Mouse (Mus musculus): Measurements from ENCODE around the gene Tnfrsf1b. TPM values are rescaled to one million over a fixed set of nuclear protein-coding genes. Genes with fewer than 3 reads are reported as not detected.

Gene Tnfrsf1b
- 3.9 and 4.7 TPM in 2 replicates for polyA plus RNA-seq (2011; ENCODE audit: insufficient read depth, insufficient read length, low read depth, missing spikeins)

- H3K36me3 ChIP-seq (ENCODE audit: control insufficient read depth, insufficient read depth, low read length, poor library complexity, severe bottlenecking): no peaks in the 10 kb centered on the region
- H3K27me3 ChIP-seq (ENCODE audit: control insufficient read depth, insufficient read depth, low read length, poor library complexity, severe bottlenecking): no peaks in the 10 kb centered on the region
- TF ChIP-seq EP300 (IDR thresholded peaks at IDR 0.05; ENCODE audit: insufficient read depth, low read depth, low read length) (0 out of 2 replicates have a peak, but pooled peaks have one; percentile 4), POLR2A (IDR thresholded peaks at IDR 0.05; ENCODE audit: insufficient read depth, low read length) (peak; percentile 82), CTCF (IDR thresholded peaks at IDR 0.05; ENCODE audit: low read depth, low read length) (no peak)
- H3K4me3 ChIP-seq (ENCODE audit: low read depth, low read length): peak within 1 kb of the TSS; percentile 93
- H3K9me3 ChIP-seq (replicated peaks; ENCODE audit: control insufficient read depth, insufficient read depth, low read length, poor library complexity, severe bottlenecking): no peaks in the 10 kb centered on the region
- H3K27ac ChIP-seq (ENCODE audit: insufficient read depth, low read length): no peak within 1 kb of the TSS
- peak within 1 kb of the TSS; percentile 74 for H3K9ac ChIP-seq (ENCODE audit: low read depth, poor library complexity, severe bottlenecking)
- H3K4me1 ChIP-seq (ENCODE audit: control insufficient read depth, insufficient read depth, low read length): peaks cover 3% of the 10 kb centered on the region
Observed at GRCm38 (mm10) chr4:145246173-145247011, at the start of gene Tnfrsf1b. TSS of gene Tnfrsf1b (minus strand) at chr4:145246870.

DNA sequence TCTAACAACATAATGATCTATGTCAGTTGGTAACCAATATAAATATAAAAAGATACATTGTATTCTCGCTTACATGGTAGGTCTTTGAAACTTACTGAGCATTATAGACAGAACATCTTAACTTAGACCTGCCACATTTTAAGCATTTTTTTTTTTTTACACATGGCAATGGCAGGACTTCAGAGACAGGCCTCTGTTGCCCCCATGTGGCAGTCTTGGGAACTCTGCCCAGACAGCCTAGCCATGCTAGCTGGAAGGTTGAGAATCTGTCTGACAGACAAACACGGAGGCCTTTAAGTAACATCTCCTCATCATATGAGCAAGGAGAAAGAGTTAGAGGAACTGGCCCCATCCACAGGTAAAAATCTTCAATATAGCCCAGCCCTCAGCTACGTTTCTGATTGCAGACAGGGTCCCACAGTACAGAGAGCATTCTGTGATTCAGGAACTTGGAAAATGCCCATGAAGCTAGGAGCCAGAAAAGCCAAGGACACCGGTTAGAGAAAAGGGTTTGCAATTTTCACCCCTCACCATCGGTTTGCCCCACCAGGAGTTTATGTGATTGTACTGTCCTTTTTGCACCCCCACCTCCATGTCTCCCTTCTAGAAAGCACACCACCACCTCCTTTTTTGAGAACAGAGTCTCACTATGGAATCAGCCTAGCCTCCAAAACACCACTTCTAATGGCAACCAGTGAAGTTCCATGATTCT is 49.1 kb upstream of the Tnfrsf1b start:
- H3K27ac ChIP-seq (ENCODE audit: insufficient read depth, low read length): no peak overlapping the region
- no peaks in the 10 kb centered on the region for H3K4me1 ChIP-seq (ENCODE audit: control insufficient read depth, insufficient read depth, low read length)
- no peaks in the 10 kb centered on the region for H3K9me3 ChIP-seq (replicated peaks; ENCODE audit: control insufficient read depth, insufficient read depth, low read length, poor library complexity, severe bottlenecking)
- H3K4me3 ChIP-seq (ENCODE audit: low read depth, low read length): no peak overlapping the region
- H3K27me3 ChIP-seq (ENCODE audit: control insufficient read depth, insufficient read depth, low read length, poor library complexity, severe bottlenecking): no peaks in the 10 kb centered on the region
- no peak for TF ChIP-seq EP300 (IDR thresholded peaks at IDR 0.05; ENCODE audit: insufficient read depth, low read depth, low read length)
- peak; percentile 74 for TF ChIP-seq CTCF (IDR thresholded peaks at IDR 0.05; ENCODE audit: low read depth, low read length)
- H3K9ac ChIP-seq (ENCODE audit: low read depth, poor library complexity, severe bottlenecking): no peak overlapping the region
- no peaks in the 10 kb centered on the region for H3K36me3 ChIP-seq (ENCODE audit: control insufficient read depth, insufficient read depth, low read length, poor library complexity, severe bottlenecking)

DNA sequence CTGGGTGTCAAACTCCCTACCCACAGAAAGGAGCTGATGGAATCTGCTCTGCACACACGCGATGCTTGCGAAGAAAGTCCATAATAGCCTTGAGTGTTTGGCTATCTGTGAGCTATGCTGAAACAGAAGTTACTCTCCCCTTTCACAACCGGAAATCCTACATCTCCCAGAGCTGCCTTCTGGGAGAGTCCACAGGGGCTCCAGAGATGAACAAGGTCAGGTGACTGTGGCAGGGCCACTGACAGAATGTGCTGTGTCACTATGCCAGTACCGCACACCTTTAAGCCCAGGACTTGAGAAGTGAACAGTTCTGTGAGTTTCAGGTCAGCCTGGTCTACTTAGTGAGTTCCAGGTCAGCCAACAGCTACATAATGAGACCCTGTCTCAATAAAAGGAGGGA is 47.9 kb upstream of the Tnfrsf1b start:
- Histone ChIP-seq H3K27me3 (ENCODE audit: control insufficient read depth, insufficient read depth, low read length, poor library complexity, severe bottlenecking) (no peaks in the 10 kb centered on the region), H3K27ac (ENCODE audit: insufficient read depth, low read length) (no peak overlapping the region), H3K9me3 (replicated peaks; ENCODE audit: control insufficient read depth, insufficient read depth, low read length, poor library complexity, severe bottlenecking) (no peaks in the 10 kb centered on the region), H3K9ac (ENCODE audit: low read depth, poor library complexity, severe bottlenecking) (no peak overlapping the region), H3K4me3 (ENCODE audit: low read depth, low read length) (no peak overlapping the region), H3K36me3 (ENCODE audit: control insufficient read depth, insufficient read depth, low read length, poor library complexity, severe bottlenecking) (no peaks in the 10 kb centered on the region), H3K4me1 (ENCODE audit: control insufficient read depth, insufficient read depth, low read length) (no peaks in the 10 kb centered on the region)
- no peak for TF ChIP-seq EP300 (IDR thresholded peaks at IDR 0.05; ENCODE audit: insufficient read depth, low read depth, low read length)
- TF ChIP-seq POLR2A (IDR thresholded peaks at IDR 0.05; ENCODE audit: insufficient read depth, low read length): no peak
- no peak for TF ChIP-seq CTCF (IDR thresholded peaks at IDR 0.05; ENCODE audit: low read depth, low read length)

- H3K4me3 ChIP-seq (ENCODE audit: low read depth, low read length): no peak overlapping the region
- no peaks in the 10 kb centered on the region for H3K4me1 ChIP-seq (ENCODE audit: control insufficient read depth, insufficient read depth, low read length)
- TF ChIP-seq POLR2A (IDR thresholded peaks at IDR 0.05; ENCODE audit: insufficient read depth, low read length) (no peak), EP300 (IDR thresholded peaks at IDR 0.05; ENCODE audit: insufficient read depth, low read depth, low read length) (no peak), CTCF (IDR thresholded peaks at IDR 0.05; ENCODE audit: low read depth, low read length) (no peak)
- H3K9me3 ChIP-seq (replicated peaks; ENCODE audit: control insufficient read depth, insufficient read depth, low read length, poor library complexity, severe bottlenecking): no peaks in the 10 kb centered on the region
- H3K36me3 ChIP-seq (ENCODE audit: control insufficient read depth, insufficient read depth, low read length, poor library complexity, severe bottlenecking): no peaks in the 10 kb centered on the region
- H3K27ac ChIP-seq (ENCODE audit: insufficient read depth, low read length): no peak overlapping the region
- H3K27me3 ChIP-seq (ENCODE audit: control insufficient read depth, insufficient read depth, low read length, poor library complexity, severe bottlenecking): no peaks in the 10 kb centered on the region
- H3K9ac ChIP-seq (ENCODE audit: low read depth, poor library complexity, severe bottlenecking): no peak overlapping the region
Observed at GRCm38 (mm10) chr4:145286369-145287120, 39.9 kb upstream of the Tnfrsf1b start.

GRCm38 (mm10) chr4:145284675-145285074 is 38.0 kb upstream of the Tnfrsf1b start:
- H3K27ac ChIP-seq (ENCODE audit: insufficient read depth, low read length): no peak overlapping the region
- H3K9ac ChIP-seq (ENCODE audit: low read depth, poor library complexity, severe bottlenecking): no peak overlapping the region
- no peaks in the 10 kb centered on the region for H3K4me1 ChIP-seq (ENCODE audit: control insufficient read depth, insufficient read depth, low read length)
- H3K36me3 ChIP-seq (ENCODE audit: control insufficient read depth, insufficient read depth, low read length, poor library complexity, severe bottlenecking): no peaks in the 10 kb centered on the region
- no peak overlapping the region for H3K4me3 ChIP-seq (ENCODE audit: low read depth, low read length)
- 0 out of 2 replicates have a peak, but pooled peaks cover under 1% of the 10 kb centered on the region for H3K9me3 ChIP-seq (replicated peaks; ENCODE audit: control insufficient read depth, insufficient read depth, low read length, poor library complexity, severe bottlenecking)
- TF ChIP-seq EP300 (IDR thresholded peaks at IDR 0.05; ENCODE audit: insufficient read depth, low read depth, low read length) (no peak), CTCF (IDR thresholded peaks at IDR 0.05; ENCODE audit: low read depth, low read length) (no peak), POLR2A (IDR thresholded peaks at IDR 0.05; ENCODE audit: insufficient read depth, low read length) (no peak)
- H3K27me3 ChIP-seq (ENCODE audit: control insufficient read depth, insufficient read depth, low read length, poor library complexity, severe bottlenecking): no peaks in the 10 kb centered on the region

Data from ES-Bruce4 (cell line).